Mouse (Mus musculus) thymus, adult 2 months (tissue): ENCODE measurements around the gene Rnase11. TPM values are rescaled to one million over a fixed set of nuclear protein-coding genes. Genes with fewer than 3 reads are reported as not detected.

ENCODE experiments used
- DNase-seq: peaks from one replicate; pipeline ENCODE4 v3.0.0; 2021
- H3K27ac ChIP-seq: fragments of 200-500 bp; 2 replicates; pipeline ENCODE4 v1.5.1; 2012; ENCODE audit warnings: low read length, control low read depth; ENCODE audit not compliant: control insufficient read depth, insufficient read depth
- H3K27me3 ChIP-seq: fragments of 200-500 bp; 2 replicates; pipeline ENCODE4 v1.6.1; 2012; ENCODE audit warnings: mild to moderate bottlenecking, low read length, moderate library complexity, mixed read lengths; ENCODE audit not compliant: control insufficient read depth, insufficient read depth
- H3K36me3 ChIP-seq: fragments of 200-500 bp; 2 replicates; pipeline ENCODE4 v1.6.1; 2012; ENCODE audit warnings: mild to moderate bottlenecking, low read length, moderate library complexity; ENCODE audit not compliant: control insufficient read depth, insufficient read depth
- H3K4me1 ChIP-seq: fragments of 200-500 bp; replicated peaks from 2 replicates; pipeline ENCODE4 v1.6.1; 2012; ENCODE audit warnings: low read length; ENCODE audit not compliant: control insufficient read depth, insufficient read depth
- H3K4me3 ChIP-seq: fragments of 200-500 bp; 2 replicates; pipeline ENCODE4 v1.5.1; 2012; ENCODE audit warnings: mild to moderate bottlenecking, low read length, control low read depth, moderate library complexity; ENCODE audit not compliant: control insufficient read depth, insufficient read depth
- CTCF ChIP-seq: fragments of 200-500 bp; IDR thresholded peaks from 2 replicates; pipeline ENCODE4 v1.5.1; 2012; ENCODE audit warnings: mild to moderate bottlenecking, control low read depth, low read length, moderate library complexity, borderline replicate concordance; ENCODE audit not compliant: control insufficient read depth, poor library complexity, insufficient read depth; ENCODE audit errors: extremely low read depth
- POLR2A ChIP-seq: fragments of 200-500 bp; IDR thresholded peaks from 2 replicates; pipeline ENCODE4 v1.6.1; 2012; ENCODE audit warnings: mild to moderate bottlenecking, low read length, control low read depth, moderate library complexity; ENCODE audit not compliant: control insufficient read depth, poor library complexity, insufficient read depth; ENCODE audit errors: extremely low read depth
- WGBS: fragments of 180-500 bp; shearing (Covaris S2); methylation state at CpG from one replicate; pipeline ENCODE4 v1.1.7; 2018; 5-methylcytosine and 5-hydroxymethylcytosine counted together
- polyA plus RNA-seq: library from polyadenylated mRNA; depleted of rRNA; stranded (reverse); fragments of >200 nt; gene quantifications from 2 replicates; pipeline ENCODE4 v1.2.3, GENCODE M21; 2012

Gene Rnase11
- polyA plus RNA-seq, 1 experiment, result not detected

DNA sequence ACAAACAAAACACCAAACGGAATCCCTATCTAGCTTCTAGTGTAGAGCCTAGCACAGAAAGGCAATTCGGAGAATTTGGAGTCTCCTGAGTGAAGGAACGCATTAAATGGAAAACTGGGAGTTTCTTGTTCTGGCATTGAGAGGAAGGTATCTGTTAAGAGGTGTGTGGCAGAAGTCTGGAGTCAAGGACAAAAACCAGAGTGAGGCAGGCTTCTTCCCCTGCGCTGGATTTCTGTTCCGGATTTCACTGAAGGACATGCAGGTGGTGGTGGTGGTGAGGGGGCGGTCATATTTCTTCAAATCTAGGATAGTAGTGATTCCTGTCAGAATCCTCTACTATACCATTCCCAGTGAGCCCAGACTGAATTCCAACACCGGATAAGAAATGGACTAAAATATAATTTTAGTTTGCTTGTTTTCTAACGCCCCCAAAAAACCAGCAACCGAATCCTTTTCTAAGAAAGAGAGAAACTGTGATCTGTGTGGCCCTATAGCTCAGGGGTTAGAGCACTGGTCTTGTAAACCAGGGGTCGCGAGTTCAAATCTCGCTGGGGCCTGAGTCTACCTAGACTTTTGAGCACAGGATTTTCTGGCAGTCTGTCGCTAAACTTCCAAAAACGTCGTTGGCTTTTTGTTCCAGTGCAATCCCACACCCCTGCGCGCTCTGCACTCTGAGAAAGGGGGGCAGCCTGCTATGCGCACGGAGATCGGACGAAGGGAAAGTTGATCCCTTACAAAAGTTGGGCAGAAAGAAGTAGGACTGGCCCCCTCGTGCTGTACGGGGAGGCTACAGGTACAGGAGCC, 38.4 kb upstream of the Rnase11 start:
- TF ChIP-seq CTCF, result no peak
- no peak for TF ChIP-seq POLR2A

GRCm38 (mm10) chr14:51087762-51088161, 37.8 kb upstream of the Rnase11 start:
- H3K4me1 ChIP-seq, result peaks cover 18% of the 10 kb centered on the region
- H3K36me3 ChIP-seq, result no peaks in the 10 kb centered on the region
- WGBS, result 44% methylated on average over 9 of the region's 9 CpGs
- no peaks in the 10 kb centered on the region; the same call in 1 of the 2 replicates for H3K27me3 ChIP-seq
- TF ChIP-seq POLR2A (no peak), CTCF (no peak)
- no peak for DNase-seq
- H3K27ac ChIP-seq, result no peak overlapping the region
- no peak overlapping the region for H3K4me3 ChIP-seq

More for the DNA sequence above, 38.4 kb upstream of the Rnase11 start:
- DNase-seq, result peak; percentile 82
- Histone ChIP-seq H3K27me3 (no peaks in the 10 kb centered on the region; the same call in 1 of the 2 replicates), H3K4me3 (peak overlapping the region; percentile 79), H3K36me3 (no peaks in the 10 kb centered on the region), H3K4me1 (peaks cover 13% of the 10 kb centered on the region), H3K27ac (peak overlapping the region; percentile 20)
- 4% methylated on average over 23 of the region's 23 CpGs for WGBS

- TF ChIP-seq CTCF, result no peak
- Histone ChIP-seq H3K27ac (no peak overlapping the region), H3K27me3 (no peaks in the 10 kb centered on the region; the same call in 1 of the 2 replicates), H3K36me3 (no peaks in the 10 kb centered on the region), H3K4me1 (peaks cover 15% of the 10 kb centered on the region), H3K4me3 (no peak overlapping the region)
- DNase-seq, result no peak
- WGBS, result 92% methylated on average over 4 of the region's 4 CpGs
Observed at GRCm38 (mm10) chr14:51085911-51086310, 35.9 kb upstream of the Rnase11 start.

GRCm38 (mm10) chr14:51085086-51085485, 35.1 kb upstream of the Rnase11 start:
- TF ChIP-seq CTCF (no peak), POLR2A (no peak)
- Histone ChIP-seq H3K36me3 (no peaks in the 10 kb centered on the region), H3K4me1 (peaks cover 12% of the 10 kb centered on the region), H3K27ac (no peak overlapping the region), H3K27me3 (no peaks in the 10 kb centered on the region; the same call in 1 of the 2 replicates), H3K4me3 (no peak overlapping the region)
- DNase-seq, result no peak
- 80% methylated on average over 2 of the region's 2 CpGs for WGBS

DNA sequence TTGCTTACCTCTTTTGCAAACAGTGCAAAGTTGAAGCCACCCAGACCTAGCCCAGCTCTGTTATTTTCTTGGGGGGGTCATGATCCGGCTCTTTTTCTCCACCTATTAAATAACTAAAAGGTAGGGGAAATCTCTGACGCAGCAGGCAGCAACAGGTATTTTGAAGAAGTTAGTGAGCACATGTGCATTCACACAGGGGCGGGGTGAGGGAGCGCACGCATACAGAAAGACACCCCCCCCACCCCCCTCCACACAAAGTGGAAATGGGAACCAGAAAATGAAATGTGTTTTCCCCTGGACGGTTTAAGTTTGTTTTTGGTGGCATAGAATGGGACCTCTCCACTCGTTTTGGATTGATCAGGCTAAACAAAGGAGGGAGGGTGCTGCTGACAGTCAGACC, 33.8 kb upstream of the Rnase11 start:
- Histone ChIP-seq H3K27ac (no peak overlapping the region), H3K36me3 (no peaks in the 10 kb centered on the region), H3K4me1 (peaks cover 12% of the 10 kb centered on the region), H3K4me3 (no peak overlapping the region), H3K27me3 (no peaks in the 10 kb centered on the region; the same call in 1 of the 2 replicates)
- DNase-seq, result no peak
- WGBS, result 12% methylated on average over 7 of the region's 7 CpGs
- TF ChIP-seq CTCF, result no peak
- TF ChIP-seq POLR2A, result no peak

DNA sequence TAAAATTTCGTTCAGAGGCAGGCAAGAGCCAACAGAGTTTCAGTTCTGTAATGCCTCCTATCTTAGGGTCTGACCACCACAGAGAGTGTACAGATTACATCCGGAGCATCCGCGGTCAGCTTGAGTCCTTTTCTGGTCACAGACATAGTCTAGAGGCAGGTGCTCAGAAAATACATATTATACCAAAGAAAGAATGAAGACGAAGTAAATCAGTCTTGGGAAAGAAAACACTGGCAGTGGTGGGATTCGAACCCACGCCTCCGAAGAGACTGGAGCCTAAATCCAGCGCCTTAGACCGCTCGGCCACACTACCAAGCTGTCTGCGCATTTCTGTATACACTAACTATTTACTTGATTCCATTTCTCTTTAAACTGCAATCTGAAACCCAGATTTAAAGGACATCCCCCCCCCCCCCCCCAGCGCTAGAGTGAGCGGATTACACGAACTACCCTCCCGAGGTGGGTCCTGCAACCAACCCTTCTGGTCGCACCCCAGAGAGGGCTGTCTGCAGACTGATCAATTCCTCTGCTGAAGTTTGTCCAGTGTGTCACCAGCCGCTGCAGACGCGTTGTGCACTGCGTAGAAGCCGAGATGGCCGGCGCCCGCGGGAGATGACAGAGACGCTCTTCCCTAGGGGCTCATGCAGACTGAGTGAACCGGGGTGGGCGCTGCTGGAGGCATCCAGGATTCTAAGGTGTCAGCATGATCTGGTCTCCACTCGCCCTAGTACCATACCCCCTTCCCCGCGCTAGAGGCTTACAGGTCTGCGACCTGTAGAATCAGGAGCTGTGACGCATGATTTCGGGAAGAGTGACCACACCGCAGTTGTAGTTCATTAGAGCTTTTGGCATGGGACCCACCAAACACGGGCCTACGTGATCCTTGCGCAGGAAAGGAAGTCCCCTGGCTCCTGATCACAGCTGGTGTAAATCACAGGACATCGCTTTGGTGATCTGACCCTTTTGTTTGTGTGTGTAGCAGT, 32.9 kb upstream of the Rnase11 start:
- Histone ChIP-seq H3K36me3 (no peaks in the 10 kb centered on the region), H3K27me3 (no peaks in the 10 kb centered on the region; the same call in 1 of the 2 replicates), H3K27ac (no peak overlapping the region), H3K4me1 (peaks cover 10% of the 10 kb centered on the region), H3K4me3 (peak overlapping the region; percentile 51)
- DNase-seq, result peak; percentile 58
- 4% methylated on average over 40 of the region's 40 CpGs for WGBS
- TF ChIP-seq CTCF (no peak), POLR2A (no peak)
